Mouse (Mus musculus): ENCODE results near the gene Coro2b. TPM values are rescaled to one million over a fixed set of nuclear protein-coding genes. Genes with fewer than 3 reads are reported as not detected.

Gene Coro2b
- polyA plus RNA-seq, 1 experiment from 2014 or later, result 19.9 TPM

DNA sequence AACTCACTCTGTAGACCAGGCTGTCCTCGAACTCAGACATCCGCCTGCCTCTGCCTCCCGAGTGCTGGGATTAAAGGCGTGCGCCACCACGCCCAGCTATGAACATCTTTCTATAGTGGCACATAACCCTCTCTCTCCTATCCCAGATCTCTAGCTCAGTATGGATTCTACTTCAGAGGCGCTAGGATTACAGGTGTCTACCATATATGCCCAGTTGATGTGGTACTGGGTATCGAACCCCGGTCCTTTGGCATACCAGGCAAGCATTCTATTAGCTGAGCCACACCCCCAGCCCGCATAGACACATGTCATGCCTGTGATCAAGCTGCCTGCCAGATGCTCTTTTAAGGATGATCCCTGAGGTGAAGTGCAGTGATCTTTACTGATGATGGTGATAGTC, 113.0 kb downstream of the Coro2b start:
- H3K9ac ChIP-seq (replicated peaks; ENCODE audit: low read length), result no peak overlapping the region
- H3K4me3 ChIP-seq (ENCODE audit: low read length), result no peak overlapping the region
- no peak overlapping the region for H3K27ac ChIP-seq (ENCODE audit: low read length)
- H3K27me3 ChIP-seq (ENCODE audit: insufficient read depth, low read length), result no peaks in the 10 kb centered on the region
- peaks cover 19% of the 10 kb centered on the region for H3K4me1 ChIP-seq (ENCODE audit: insufficient read depth, low read length)
- H3K36me3 ChIP-seq (ENCODE audit: insufficient read depth, low read length), result peaks cover 10% of the 10 kb centered on the region; the same call in 1 of the 2 replicates
- no peak for ATAC-seq (ENCODE audit: low FRiP score, low TSS enrichment)
- 96% methylated on average over 10 of the region's 10 CpGs for WGBS
- H3K9me3 ChIP-seq (ENCODE audit: low read length), result no peaks in the 10 kb centered on the region
- H3K4me2 ChIP-seq (replicated peaks; ENCODE audit: low read depth, low read length), result no peak overlapping the region

DNA sequence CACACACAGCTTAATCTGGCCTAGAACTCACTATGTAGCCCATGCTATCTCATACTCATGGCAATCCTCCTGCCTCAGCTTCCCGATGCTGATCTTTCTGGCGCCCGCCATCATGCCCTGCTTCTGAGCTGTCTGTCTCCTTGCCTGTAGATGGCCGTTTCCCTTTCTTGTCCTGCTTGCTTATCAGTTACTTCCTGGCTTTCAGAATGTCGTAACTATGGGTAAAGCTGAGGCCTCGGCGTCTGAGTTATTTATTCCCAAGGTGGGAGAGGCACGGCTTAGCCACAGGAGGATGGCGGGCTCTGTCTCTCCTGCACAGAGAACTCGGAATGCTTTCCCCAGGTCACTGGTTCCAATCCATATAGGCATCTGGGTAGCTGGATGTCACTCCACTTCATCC, 113.9 kb downstream of the Coro2b start:
- Histone ChIP-seq H3K27me3 (ENCODE audit: insufficient read depth, low read length) (no peaks in the 10 kb centered on the region), H3K4me2 (replicated peaks; ENCODE audit: low read depth, low read length) (no peak overlapping the region), H3K4me1 (ENCODE audit: insufficient read depth, low read length) (peaks cover 19% of the 10 kb centered on the region), H3K9ac (replicated peaks; ENCODE audit: low read length) (no peak overlapping the region), H3K27ac (ENCODE audit: low read length) (no peak overlapping the region), H3K4me3 (ENCODE audit: low read length) (no peak overlapping the region), H3K9me3 (ENCODE audit: low read length) (no peaks in the 10 kb centered on the region), H3K36me3 (ENCODE audit: insufficient read depth, low read length) (peaks cover 10% of the 10 kb centered on the region; the same call in 1 of the 2 replicates)
- 80% methylated on average over 10 of the region's 10 CpGs for WGBS
- no peak for ATAC-seq (ENCODE audit: low FRiP score, low TSS enrichment)

- H3K9ac ChIP-seq (replicated peaks; ENCODE audit: low read length), result no peak overlapping the region
- peaks cover 19% of the 10 kb centered on the region for H3K4me1 ChIP-seq (ENCODE audit: insufficient read depth, low read length)
- H3K36me3 ChIP-seq (ENCODE audit: insufficient read depth, low read length), result peaks cover 10% of the 10 kb centered on the region; the same call in 1 of the 2 replicates
- no peaks in the 10 kb centered on the region for H3K27me3 ChIP-seq (ENCODE audit: insufficient read depth, low read length)
- no peak overlapping the region for H3K4me3 ChIP-seq (ENCODE audit: low read length)
- WGBS, result 98% methylated on average over 6 of the region's 6 CpGs
- no peak overlapping the region for H3K27ac ChIP-seq (ENCODE audit: low read length)
- ATAC-seq (ENCODE audit: low FRiP score, low TSS enrichment), result no peak
- no peaks in the 10 kb centered on the region for H3K9me3 ChIP-seq (ENCODE audit: low read length)
- H3K4me2 ChIP-seq (replicated peaks; ENCODE audit: low read depth, low read length), result no peak overlapping the region
Observed at GRCm38 (mm10) chr9:62421911-62422310, 114.9 kb downstream of the Coro2b start.

DNA sequence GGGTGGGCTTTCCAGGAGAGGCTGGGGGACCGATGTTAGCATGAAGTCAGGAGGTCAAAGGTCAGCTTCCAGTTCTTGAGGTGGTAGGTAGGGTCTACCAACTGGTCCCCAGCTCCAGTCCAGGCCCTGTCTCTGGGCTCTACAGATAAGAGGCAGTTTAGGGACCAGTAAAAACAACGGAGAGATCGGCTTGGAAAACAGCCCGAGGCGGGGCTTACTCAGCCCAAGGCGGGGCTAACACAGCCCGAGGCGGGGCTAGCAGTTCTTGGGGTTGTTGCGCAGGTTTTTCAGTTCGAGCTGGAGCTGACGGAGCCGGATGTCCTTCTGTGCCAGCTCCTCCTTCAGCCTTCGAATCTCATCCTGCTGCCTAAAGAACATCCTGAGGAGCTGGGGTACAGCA, 115.8 kb downstream of the Coro2b start:
- WGBS, result 2% methylated on average over 13 of the region's 13 CpGs

GRCm38 (mm10) chr9:62420261-62420917, 116.5 kb downstream of the Coro2b start:
- peaks cover 12% of the 10 kb centered on the region for H3K4me1 ChIP-seq (ENCODE audit: insufficient read depth, low read length)
- peak overlapping the region; percentile 57 for H3K9ac ChIP-seq (replicated peaks; ENCODE audit: low read length)
- peak overlapping the region; percentile 31 for H3K4me3 ChIP-seq (ENCODE audit: low read length)
- 49% methylated on average over 10 of the region's 10 CpGs for WGBS
- peak overlapping the region; percentile 55 for H3K4me2 ChIP-seq (replicated peaks; ENCODE audit: low read depth, low read length)
- no peak for ATAC-seq (ENCODE audit: low FRiP score, low TSS enrichment)
- H3K36me3 ChIP-seq (ENCODE audit: insufficient read depth, low read length), result peaks cover 10% of the 10 kb centered on the region; the same call in 1 of the 2 replicates
- H3K27me3 ChIP-seq (ENCODE audit: insufficient read depth, low read length), result no peaks in the 10 kb centered on the region
- no peaks in the 10 kb centered on the region for H3K9me3 ChIP-seq (ENCODE audit: low read length)
- peak overlapping the region; percentile 75 for H3K27ac ChIP-seq (ENCODE audit: low read length)

More for the DNA sequence above, 115.8 kb downstream of the Coro2b start:
- H3K9ac ChIP-seq (replicated peaks; ENCODE audit: low read length), result peak overlapping the region; percentile 57
- H3K9me3 ChIP-seq (ENCODE audit: low read length), result no peaks in the 10 kb centered on the region
- ATAC-seq (ENCODE audit: low FRiP score, low TSS enrichment), result peak; percentile 69
- H3K4me1 ChIP-seq (ENCODE audit: insufficient read depth, low read length), result peaks cover 14% of the 10 kb centered on the region
- H3K27me3 ChIP-seq (ENCODE audit: insufficient read depth, low read length), result no peaks in the 10 kb centered on the region
- peak overlapping the region; percentile 75 for H3K27ac ChIP-seq (ENCODE audit: low read length)
- peak overlapping the region; percentile 31 for H3K4me3 ChIP-seq (ENCODE audit: low read length)
- H3K4me2 ChIP-seq (replicated peaks; ENCODE audit: low read depth, low read length), result peak overlapping the region; percentile 55
- peaks cover 10% of the 10 kb centered on the region; the same call in 1 of the 2 replicates for H3K36me3 ChIP-seq (ENCODE audit: insufficient read depth, low read length)

DNA sequence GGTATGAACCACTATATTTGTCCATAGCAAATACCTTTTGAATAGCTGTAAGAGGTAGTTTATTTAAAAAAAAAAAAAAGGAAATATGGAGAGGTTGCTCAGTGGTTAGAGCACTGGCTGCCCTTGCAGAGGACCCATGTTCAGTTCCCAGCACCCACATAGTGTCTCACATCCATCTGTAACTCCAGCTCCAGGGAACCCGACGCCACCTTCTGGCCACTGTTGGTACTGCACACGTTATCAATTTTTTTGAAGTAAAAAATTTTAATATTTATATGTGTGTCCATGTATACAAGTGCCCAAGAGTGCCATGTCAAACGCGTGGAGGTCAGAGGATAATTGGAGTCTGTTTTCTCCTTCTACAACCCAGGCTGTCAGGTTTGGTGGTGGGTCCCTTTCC, 118.1 kb downstream of the Coro2b start:
- H3K4me2 ChIP-seq (replicated peaks; ENCODE audit: low read depth, low read length), result no peak overlapping the region
- no peaks in the 10 kb centered on the region for H3K9me3 ChIP-seq (ENCODE audit: low read length)
- ATAC-seq (ENCODE audit: low FRiP score, low TSS enrichment), result no peak
- H3K4me3 ChIP-seq (ENCODE audit: low read length), result no peak overlapping the region
- H3K27me3 ChIP-seq (ENCODE audit: insufficient read depth, low read length), result no peaks in the 10 kb centered on the region
- peaks cover 4% of the 10 kb centered on the region; the same call in 1 of the 2 replicates for H3K36me3 ChIP-seq (ENCODE audit: insufficient read depth, low read length)
- 61% methylated on average over 5 of the region's 5 CpGs for WGBS
- H3K9ac ChIP-seq (replicated peaks; ENCODE audit: low read length), result no peak overlapping the region
- H3K27ac ChIP-seq (ENCODE audit: low read length), result no peak overlapping the region
- H3K4me1 ChIP-seq (ENCODE audit: insufficient read depth, low read length), result peaks cover 17% of the 10 kb centered on the region

DNA sequence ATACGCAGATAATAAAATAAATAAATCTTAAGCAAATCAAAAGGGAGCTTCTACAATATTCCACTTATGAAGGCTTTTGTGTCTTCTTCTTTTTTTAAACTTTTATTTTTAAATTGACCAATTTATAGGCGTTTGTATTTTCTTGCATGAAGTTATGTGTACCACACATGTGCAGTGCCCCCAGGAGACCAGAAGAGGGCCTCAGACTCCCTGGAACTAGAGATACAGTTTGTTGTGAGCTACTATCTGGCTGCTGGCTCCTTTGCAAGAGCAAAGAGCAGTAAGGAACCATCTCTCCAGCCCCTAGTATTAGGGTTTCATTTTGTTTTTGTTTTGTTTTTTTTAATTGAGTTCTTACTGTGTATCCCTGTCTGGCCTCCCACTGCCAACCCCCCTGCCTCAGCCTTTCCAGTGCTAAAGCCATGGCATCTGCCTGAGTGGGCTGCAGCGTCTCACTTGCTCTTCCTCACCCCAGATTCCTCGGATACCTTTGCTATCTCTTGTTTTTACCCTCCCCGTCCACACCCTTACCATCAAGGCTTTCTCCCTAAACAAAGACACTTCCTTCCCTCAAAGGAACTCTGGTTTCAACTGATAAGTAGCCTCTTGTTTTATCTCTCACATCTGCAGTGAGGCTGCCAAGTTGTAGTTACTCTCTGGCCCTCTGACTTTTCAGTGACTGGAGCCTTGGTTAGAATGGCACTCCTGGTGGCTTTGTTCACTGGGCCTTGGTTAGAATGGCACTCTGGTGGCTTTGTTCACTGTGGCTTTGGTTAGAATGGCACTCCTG, 129.3 kb downstream of the Coro2b start:
- H3K36me3 ChIP-seq (ENCODE audit: insufficient read depth, low read length), result no peaks in the 10 kb centered on the region
- no peak overlapping the region for H3K4me3 ChIP-seq (ENCODE audit: low read length)
- no peak overlapping the region for H3K9ac ChIP-seq (replicated peaks; ENCODE audit: low read length)
- 80% methylated on average over 5 of the region's 5 CpGs for WGBS
- no peak for ATAC-seq (ENCODE audit: low FRiP score, low TSS enrichment)
- no peak overlapping the region for H3K27ac ChIP-seq (ENCODE audit: low read length)
- no peaks in the 10 kb centered on the region for H3K4me1 ChIP-seq (ENCODE audit: insufficient read depth, low read length)
- no peaks in the 10 kb centered on the region for H3K27me3 ChIP-seq (ENCODE audit: insufficient read depth, low read length)
- no peaks in the 10 kb centered on the region for H3K9me3 ChIP-seq (ENCODE audit: low read length)
- no peak overlapping the region for H3K4me2 ChIP-seq (replicated peaks; ENCODE audit: low read depth, low read length)

DNA sequence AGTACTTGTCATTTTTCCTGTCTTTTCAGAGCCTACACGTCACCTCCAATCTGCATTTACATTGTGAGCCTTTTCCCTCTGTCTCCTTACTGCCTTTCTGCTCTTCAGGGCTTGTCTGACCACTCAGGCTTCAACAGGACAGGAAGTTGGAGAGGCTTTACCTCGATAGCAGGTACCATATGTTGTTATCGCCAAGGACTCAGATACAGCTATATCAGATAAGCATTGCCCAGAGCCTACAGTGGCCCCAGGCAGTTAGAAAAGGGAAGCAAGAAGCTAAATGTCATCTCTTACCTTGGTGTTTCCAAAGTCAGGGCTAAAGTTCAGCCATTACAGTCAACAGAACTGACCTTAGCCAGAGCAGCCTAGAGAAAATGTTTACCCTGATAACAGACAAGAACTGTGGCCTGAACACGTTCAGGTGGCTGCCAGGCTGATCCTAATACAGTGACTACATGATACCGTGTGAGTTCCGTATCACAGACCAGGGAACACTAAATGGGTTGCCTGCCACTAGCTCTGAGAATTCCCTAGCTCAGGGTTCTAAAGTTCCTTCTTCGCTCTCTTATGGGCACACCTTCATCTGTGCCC, 130.3 kb downstream of the Coro2b start:
- Histone ChIP-seq H3K9me3 (ENCODE audit: low read length) (no peaks in the 10 kb centered on the region), H3K4me3 (ENCODE audit: low read length) (no peak overlapping the region), H3K4me1 (ENCODE audit: insufficient read depth, low read length) (no peaks in the 10 kb centered on the region), H3K36me3 (ENCODE audit: insufficient read depth, low read length) (no peaks in the 10 kb centered on the region), H3K27ac (ENCODE audit: low read length) (no peak overlapping the region), H3K4me2 (replicated peaks; ENCODE audit: low read depth, low read length) (no peak overlapping the region), H3K9ac (replicated peaks; ENCODE audit: low read length) (no peak overlapping the region), H3K27me3 (ENCODE audit: insufficient read depth, low read length) (no peaks in the 10 kb centered on the region)
- WGBS, result 78% methylated on average over 7 of the region's 7 CpGs
- ATAC-seq (ENCODE audit: low FRiP score, low TSS enrichment), result no peak

- 17% methylated on average over 1 of the region's 1 CpGs for WGBS
- no peaks in the 10 kb centered on the region for H3K36me3 ChIP-seq (ENCODE audit: insufficient read depth, low read length)
- H3K9me3 ChIP-seq (ENCODE audit: low read length), result no peaks in the 10 kb centered on the region
- 0 out of 2 replicates have a peak, but pooled peaks cover 4% of the 10 kb centered on the region for H3K4me1 ChIP-seq (ENCODE audit: insufficient read depth, low read length)
- ATAC-seq (ENCODE audit: low FRiP score, low TSS enrichment), result no peak
- H3K9ac ChIP-seq (replicated peaks; ENCODE audit: low read length), result 0 out of 2 replicates have a peak overlapping the region, but pooled peaks have one; percentile 22
- no peak overlapping the region for H3K4me3 ChIP-seq (ENCODE audit: low read length)
- peak overlapping the region; percentile 50; the same call in 1 of the 2 replicates for H3K27ac ChIP-seq (ENCODE audit: low read length)
- no peak overlapping the region for H3K4me2 ChIP-seq (replicated peaks; ENCODE audit: low read depth, low read length)
- no peaks in the 10 kb centered on the region for H3K27me3 ChIP-seq (ENCODE audit: insufficient read depth, low read length)
Observed at GRCm38 (mm10) chr9:62401589-62401988, 135.3 kb downstream of the Coro2b start.
